Mouse (Mus musculus) megakaryocyte progenitor cell, adult 5-6 weeks (primary cell): Measurements from ENCODE around the gene Stk19. TPM values are rescaled to one million over a fixed set of nuclear protein-coding genes. Genes with fewer than 3 reads are reported as not detected.

Experiments
- ATAC-seq: replicated peaks from 2 replicates; pipeline ENCODE4 v1.8.0; 2016; ENCODE audit warnings: mild to moderate bottlenecking, moderate TSS enrichment, inconsistent platforms; ENCODE audit not compliant: poor library complexity
- total RNA-seq, 2 experiments: library from RNA; stranded (forward) in 1 of 2; stranded (reverse) in 1 of 2; fragments of 157-497, 149-512 nt in 1 of 2; fragments of 200-1000 nt in 1 of 2; gene quantifications; 2 replicates each; pipeline versions ENCODE4 v1.2.3 to v1.2.4; 2015 to 2017

Gene Stk19
- total RNA-seq (2015), result 19.6 and 27.3 TPM in 2 replicates
- 17.0 and 31.8 TPM in 2 replicates for total RNA-seq (2017)

GRCm38 (mm10) chr17:34836856-34837221, at the start of gene Stk19, which contains the start of gene Dxo:
Gene Stk19 (minus strand): TSS chr17:34836945.
Gene Dxo (plus strand): TSS chr17:34837019.
- ATAC-seq, result peak; percentile 98

- ATAC-seq, result no peak
Observed at GRCm38 (mm10) chr17:34885615-34886014, 48.9 kb upstream of the Stk19 start.

- ATAC-seq, result peak; percentile 60
Observed at GRCm38 (mm10) chr17:34884704-34885103, 48.0 kb upstream of the Stk19 start.

- ATAC-seq, result peak; percentile 68
Observed at GRCm38 (mm10) chr17:34883332-34883731, 46.6 kb upstream of the Stk19 start.

GRCm38 (mm10) chr17:34881683-34882310, 45.1 kb upstream of the Stk19 start, which contains the start of gene Gm20547:
Gene Gm20547 (minus strand): TSS chr17:34882042.
- ATAC-seq, result no peak

- no peak for ATAC-seq
Observed at GRCm38 (mm10) chr17:34881166-34881565, 44.4 kb upstream of the Stk19 start.

GRCm38 (mm10) chr17:34879336-34879879, 42.7 kb upstream of the Stk19 start, which contains the start of gene Zbtb12:
Gene Zbtb12 (plus strand): TSS chr17:34879483.
- peak; percentile 42; the same call in 1 of the 2 replicates for ATAC-seq

GRCm38 (mm10) chr17:34874321-34874720, 37.6 kb upstream of the Stk19 start:
- no peak for ATAC-seq

GRCm38 (mm10) chr17:34865981-34866380, 29.2 kb upstream of the Stk19 start:
- no peak for ATAC-seq

GRCm38 (mm10) chr17:34862416-34863081, 25.8 kb upstream of the Stk19 start, which contains the start of gene Cfb:
Gene Cfb (minus strand): TSS chr17:34862518.
- no peak for ATAC-seq

GRCm38 (mm10) chr17:34861704-34862415, 25.1 kb upstream of the Stk19 start:
- no peak for ATAC-seq

GRCm38 (mm10) chr17:34860514-34860913, 23.8 kb upstream of the Stk19 start:
- ATAC-seq, result no peak

- ATAC-seq, result peak; percentile 53
Observed at GRCm38 (mm10) chr17:34858670-34859069, 21.9 kb upstream of the Stk19 start.

- ATAC-seq, result peak; percentile 67
Observed at GRCm38 (mm10) chr17:34855825-34856224, 19.1 kb upstream of the Stk19 start.

- ATAC-seq, result no peak
Observed at GRCm38 (mm10) chr17:34854761-34855160, 18.0 kb upstream of the Stk19 start.

- no peak for ATAC-seq
Observed at GRCm38 (mm10) chr17:34853511-34853910, 16.8 kb upstream of the Stk19 start.

- ATAC-seq, result peak; percentile 10; the same call in 1 of the 2 replicates
Observed at GRCm38 (mm10) chr17:34850517-34851125, 13.9 kb upstream of the Stk19 start.

- peak; percentile 98 for ATAC-seq
Observed at GRCm38 (mm10) chr17:34849722-34850516, 13.2 kb upstream of the Stk19 start, which contains the start of the genes Skiv2l and Nelfe. Gene Skiv2l (minus strand): TSS chr17:34850210. Gene Nelfe (plus strand): TSS chr17:34850391.

GRCm38 (mm10) chr17:34847615-34848014, 10.9 kb upstream of the Stk19 start:
- ATAC-seq, result no peak

GRCm38 (mm10) chr17:34847192-34847591, 10.4 kb upstream of the Stk19 start:
- ATAC-seq, result no peak
